Mouse (Mus musculus) heart, adult 11 months (tissue): ENCODE measurements around the gene Ankar.

Source experiments
- DNase-seq: peaks from one replicate; pipeline ENCODE4 v3.0.0; 2022

Gene Ankar

GRCm38 (mm10) chr1:72710753-72711653 lies 10.6 kb upstream of the Ankar start, which contains the start of gene Rpl37a:
Gene Rpl37a (plus strand): TSS chr1:72711290.
- DNase-seq: peak; percentile 99

DNA sequence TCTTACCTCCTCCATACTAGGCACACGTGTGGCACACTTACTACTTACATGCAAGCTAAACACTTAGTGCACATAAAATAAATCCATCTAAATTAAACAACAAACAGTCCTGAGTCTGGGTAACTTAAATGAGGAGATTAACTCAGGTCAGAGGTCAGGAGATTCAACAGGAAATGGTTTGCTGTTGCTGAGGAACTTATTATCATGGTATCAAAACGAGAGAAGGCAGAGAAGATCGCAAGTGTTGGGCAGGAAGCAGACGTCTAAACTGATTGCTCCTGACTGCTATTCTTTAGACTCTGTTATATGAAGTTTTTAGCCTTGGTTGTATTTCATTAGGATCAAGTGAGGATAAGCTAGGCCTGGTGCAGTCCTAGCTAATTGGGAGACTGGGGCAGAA lies 7.1 kb upstream of the Ankar start:
- DNase-seq: peak; percentile 12

DNA sequence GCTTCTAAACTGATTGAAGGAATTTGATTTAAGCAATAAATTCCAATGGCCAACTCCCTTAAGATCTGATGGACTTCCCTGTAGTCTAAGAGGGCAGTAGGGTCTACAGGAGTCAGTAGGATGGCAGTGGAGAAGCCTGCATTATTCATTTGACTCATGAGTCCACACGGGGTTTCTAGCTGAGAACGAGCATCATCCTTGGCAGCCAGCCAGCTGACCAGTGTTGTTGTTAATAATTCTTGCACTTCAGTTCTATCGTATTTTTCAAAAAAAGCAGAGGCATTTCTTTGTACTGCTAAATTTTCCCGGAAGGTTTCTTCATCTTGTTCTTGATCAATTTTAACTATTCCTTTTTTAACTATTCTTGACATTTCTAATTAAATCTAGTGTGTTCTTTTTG lies 1.7 kb downstream of the Ankar start:
- DNase-seq: peak; percentile 18

- no peak for DNase-seq
These were observed 4.1 kb downstream of the Ankar start for GRCm38 (mm10) chr1:72696256-72696655.

DNA sequence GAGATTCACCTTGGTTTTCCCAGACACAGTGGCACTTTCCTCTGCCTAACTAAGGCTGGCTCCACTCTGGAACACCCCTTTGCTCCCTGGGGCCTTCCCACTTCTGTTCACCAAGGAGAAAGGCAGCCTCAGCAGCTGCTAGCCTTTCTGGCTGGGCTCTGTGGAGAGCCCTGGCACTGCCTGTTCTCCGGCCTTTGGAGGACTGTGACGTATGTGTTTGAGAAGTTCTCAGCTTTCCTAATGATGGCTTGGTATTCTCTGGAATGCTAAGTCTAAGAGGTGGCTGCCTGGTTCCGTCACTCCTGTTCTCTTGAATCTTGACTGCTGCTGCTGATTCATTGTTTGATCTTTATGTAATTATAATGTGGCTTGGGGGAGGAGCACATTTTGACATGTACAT lies 27.3 kb downstream of the Ankar start:
- DNase-seq: no peak

DNA sequence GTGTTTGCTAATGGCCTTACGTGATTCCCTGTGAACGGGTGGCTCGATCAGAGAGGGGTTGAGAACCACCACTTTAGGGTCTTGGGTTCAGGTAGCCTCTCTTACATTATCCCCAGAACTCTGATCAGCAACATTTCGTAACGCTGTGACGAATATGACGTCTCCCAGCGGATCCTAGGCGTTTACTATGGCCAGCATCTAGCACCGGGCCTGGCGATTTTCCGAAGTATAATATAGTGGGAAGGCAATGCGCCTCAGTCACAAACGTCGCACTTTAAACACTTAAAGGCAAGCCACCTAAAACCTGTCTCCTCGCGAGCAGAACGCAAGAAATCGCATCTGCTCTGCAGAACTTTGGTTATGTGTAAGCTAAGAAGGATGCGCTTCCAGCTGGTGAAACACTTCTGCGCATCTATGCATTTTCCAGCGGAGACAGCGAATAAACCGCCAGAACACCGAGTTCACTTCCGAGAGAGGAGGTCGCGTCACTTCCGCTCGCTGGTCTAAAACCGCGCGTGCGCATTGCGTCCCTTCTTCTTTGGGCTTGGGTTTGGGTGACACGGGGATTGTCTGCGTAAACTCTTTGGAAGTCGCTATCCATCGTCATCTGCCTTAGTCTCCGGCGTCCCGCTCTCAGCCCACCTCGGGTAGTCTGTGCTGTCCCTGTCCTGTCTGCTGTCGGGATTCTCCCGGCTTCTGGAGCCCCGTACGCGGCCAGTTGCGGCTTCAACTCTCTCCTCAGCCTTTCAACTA lies 59.5 kb downstream of the Ankar start:
- peak; percentile 67 for DNase-seq

DNA sequence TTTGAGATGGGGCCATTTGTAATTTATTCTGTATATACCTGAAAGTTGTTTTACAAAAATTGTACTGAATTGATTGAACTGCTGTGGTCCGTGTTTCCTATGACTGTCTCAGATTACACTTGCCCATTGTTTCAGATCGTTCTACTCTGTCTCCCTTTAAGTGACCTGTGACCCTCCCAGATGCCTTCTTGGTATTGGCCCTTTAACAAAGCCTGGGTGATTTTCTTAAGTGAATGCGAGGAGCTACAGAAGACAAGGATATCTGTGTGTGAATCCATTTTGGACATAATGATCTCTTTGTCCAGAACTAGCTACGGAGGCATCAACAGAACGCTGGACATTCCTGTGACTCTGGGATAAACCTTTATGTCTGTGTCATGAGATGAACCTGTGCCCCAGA lies 65.2 kb downstream of the Ankar start:
- DNase-seq: no peak

- DNase-seq: no peak
These were observed 88.2 kb downstream of the Ankar start for GRCm38 (mm10) chr1:72612172-72612571.

- peak; percentile 83 for DNase-seq
These were observed 90.2 kb downstream of the Ankar start for GRCm38 (mm10) chr1:72609887-72610877.

GRCm38 (mm10) chr1:72609129-72609528 lies 91.2 kb downstream of the Ankar start:
- peak; percentile 68 for DNase-seq

- DNase-seq: no peak
These were observed 94.1 kb downstream of the Ankar start for GRCm38 (mm10) chr1:72606186-72606673.

- no peak for DNase-seq
These were observed 97.6 kb downstream of the Ankar start for GRCm38 (mm10) chr1:72602803-72603202.

GRCm38 (mm10) chr1:72602186-72602585 lies 98.2 kb downstream of the Ankar start:
- peak; percentile 86 for DNase-seq

- DNase-seq: peak; percentile 77
These were observed 99.1 kb downstream of the Ankar start for GRCm38 (mm10) chr1:72601233-72601632.

- peak; percentile 92 for DNase-seq
These were observed 99.6 kb downstream of the Ankar start for GRCm38 (mm10) chr1:72600778-72601177.

DNA sequence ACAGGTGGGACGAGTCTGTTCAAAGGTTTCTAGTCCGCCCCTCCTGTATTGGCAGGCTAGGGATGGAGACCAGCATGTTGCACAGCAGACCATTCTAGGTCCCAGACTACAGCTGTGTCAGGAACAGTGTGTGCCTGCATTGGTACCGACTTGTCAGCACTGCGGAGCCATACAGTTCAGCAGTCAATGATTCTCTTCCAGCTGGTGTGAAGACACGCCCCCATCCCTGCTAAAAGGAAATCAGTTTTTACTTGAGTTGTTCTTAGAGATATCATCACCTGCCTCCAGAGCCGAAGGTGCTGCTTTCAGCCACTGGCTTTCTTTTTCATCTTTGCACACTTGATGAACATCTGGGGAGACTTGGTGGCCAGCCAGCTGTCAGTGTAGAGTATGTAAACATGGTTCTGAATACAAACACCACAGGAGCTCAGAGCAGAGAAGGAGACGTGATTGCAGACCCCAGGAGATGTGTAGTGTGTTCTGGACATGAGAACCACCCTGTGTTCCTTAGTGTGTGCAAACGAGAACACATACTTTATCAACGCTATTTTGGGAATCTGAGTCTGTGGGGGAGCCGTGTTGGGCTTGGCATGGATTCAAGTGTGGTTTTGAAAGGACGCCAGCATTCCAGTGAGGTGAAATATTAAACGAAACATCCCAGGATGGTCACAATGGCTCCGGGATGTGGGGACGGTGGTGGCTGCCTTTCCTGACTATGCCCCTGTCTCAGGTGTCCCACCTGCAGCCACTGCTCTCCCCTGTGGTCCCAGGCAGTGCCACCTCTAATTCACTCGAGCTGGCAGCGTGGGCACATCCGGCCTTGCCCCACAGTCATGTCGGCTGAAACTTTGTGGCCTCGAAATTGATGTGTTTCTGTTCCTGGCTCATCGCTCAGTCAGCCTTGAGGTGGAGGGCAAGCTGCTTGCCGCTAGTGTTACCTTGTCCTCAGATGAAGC lies 101.0 kb downstream of the Ankar start:
- DNase-seq: peak; percentile 89

DNA sequence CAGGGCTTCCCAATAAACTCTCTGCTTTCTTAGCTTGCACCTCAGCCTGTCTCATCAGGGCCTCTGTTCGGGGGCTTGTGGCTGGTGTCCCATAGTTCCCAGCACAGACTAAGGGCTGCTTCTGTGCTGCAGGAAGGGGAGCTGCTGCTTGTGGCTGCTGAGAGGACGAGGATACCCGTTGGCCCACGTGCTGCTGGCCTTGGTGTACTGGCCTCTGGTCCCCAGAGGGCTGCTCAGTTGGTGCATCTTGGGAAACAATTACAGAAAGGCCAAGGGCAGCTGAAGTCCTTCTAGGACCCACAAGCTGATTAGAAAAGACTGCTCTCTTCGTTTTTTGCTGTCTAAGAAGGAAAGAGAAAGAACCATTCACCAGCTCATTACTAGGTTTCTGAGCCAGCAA lies 104.1 kb downstream of the Ankar start:
- peak; percentile 92 for DNase-seq

GRCm38 (mm10) chr1:72595686-72596085 lies 104.7 kb downstream of the Ankar start:
- peak; percentile 87 for DNase-seq

- peak; percentile 98 for DNase-seq
These were observed 106.9 kb downstream of the Ankar start for GRCm38 (mm10) chr1:72593340-72593951.
